Mouse (Mus musculus) liver, adult (tissue): ENCODE measurements around the gene Exoc3l4.

ENCODE experiments used
- GATA4 ChIP-seq: IDR thresholded peaks from 2 replicates; pipeline ENCODE4 v1.6.1; 2014; ENCODE audit warnings: mild to moderate bottlenecking, low read length; ENCODE audit not compliant: insufficient replicate concordance

Exoc3l4 gene

DNA sequence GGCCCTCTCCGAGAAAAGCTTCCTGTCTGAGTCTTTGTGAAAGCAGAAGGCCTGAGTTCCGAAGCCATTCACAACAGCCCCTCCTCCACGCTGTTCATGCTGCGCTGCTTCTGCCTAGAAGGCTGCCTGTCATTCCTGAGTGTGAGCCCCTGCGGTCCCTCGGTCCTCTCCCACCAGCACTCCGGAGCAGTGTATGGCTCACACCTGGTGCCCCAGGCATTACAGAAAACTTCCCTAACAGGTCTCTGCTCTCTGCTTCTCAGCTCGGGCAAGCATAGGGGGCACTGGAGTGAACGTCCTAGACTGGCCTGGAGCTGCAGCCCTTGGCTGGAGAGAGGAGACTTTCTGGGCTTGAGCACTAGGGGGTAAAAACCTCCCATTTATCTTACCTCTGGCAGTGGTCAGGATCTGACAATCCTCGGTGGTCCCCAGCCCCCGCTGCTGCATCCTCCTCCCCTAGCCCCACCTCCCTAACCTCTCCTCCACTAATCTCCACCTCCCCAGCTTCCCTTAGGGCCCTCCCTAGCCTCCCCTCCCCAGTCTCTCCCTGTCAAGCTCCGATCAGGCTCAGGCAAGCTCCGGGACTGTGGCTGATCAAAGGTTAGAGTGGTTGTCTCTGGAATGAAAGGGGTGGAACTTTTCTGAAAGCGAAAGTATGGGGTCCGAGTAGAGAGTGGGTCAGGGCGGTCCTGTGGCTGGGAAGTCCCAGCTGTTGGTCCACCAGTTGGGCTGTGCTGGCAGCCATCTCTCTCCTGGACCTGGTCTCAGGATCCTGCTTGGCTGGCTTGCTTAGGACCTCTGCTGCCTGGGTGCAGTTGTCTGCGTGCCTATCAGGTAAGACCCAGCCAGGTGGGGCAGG lies at the start of gene Exoc3l4:
Exoc3l4 (plus strand) TSS at position 97 of the 859 bp plus-strand sequence.
- no peak for TF ChIP-seq GATA4

GRCm38 (mm10) chr12:111367065-111367464 lies 49.8 kb upstream of the Exoc3l4 start:
- TF ChIP-seq GATA4: no peak

GRCm38 (mm10) chr12:111370249-111370648 lies 46.6 kb upstream of the Exoc3l4 start:
- no peak for TF ChIP-seq GATA4

- no peak for TF ChIP-seq GATA4
Observed at GRCm38 (mm10) chr12:111371905-111372304, 44.9 kb upstream of the Exoc3l4 start.

DNA sequence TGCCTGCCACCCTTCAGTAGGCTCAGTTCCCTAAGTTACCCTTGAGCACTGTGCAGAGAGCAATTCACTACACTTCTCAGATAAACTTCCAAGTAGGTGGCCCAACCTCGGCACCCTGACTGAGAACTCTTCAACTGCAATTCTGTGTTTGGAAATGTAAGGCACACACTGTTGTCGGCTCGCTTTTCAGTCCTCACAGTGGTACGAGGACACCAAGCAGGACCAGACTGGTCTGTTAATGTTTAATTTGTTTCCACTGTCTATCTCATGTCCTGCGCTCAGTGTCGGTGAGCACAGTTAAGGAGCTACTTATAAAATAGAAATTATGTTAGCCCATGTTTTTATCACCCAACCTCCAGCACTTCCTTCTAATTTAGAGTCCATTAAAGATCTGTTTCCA lies 43.4 kb upstream of the Exoc3l4 start:
- no peak for TF ChIP-seq GATA4

DNA sequence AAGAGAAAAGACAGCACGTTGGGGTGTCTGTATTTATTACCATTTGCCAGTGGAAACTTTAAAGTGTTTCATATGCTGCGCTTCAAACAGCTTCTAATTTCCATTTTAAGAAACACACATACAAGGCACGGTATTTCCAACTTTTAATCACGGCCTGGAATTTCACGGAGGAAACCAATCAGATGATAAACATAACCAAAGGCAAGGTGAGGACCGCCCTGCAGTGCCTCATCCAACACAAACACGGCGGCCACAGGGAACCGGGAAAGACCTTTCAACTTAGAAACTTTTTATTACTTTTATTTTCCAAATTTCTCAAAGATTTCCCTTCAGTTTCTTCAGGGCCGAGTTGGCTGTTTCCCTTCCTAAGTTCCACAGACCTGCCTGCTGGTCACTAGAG lies 42.1 kb upstream of the Exoc3l4 start:
- no peak for TF ChIP-seq GATA4

- TF ChIP-seq GATA4: no peak
Observed at GRCm38 (mm10) chr12:111375559-111375958, 41.3 kb upstream of the Exoc3l4 start.

DNA sequence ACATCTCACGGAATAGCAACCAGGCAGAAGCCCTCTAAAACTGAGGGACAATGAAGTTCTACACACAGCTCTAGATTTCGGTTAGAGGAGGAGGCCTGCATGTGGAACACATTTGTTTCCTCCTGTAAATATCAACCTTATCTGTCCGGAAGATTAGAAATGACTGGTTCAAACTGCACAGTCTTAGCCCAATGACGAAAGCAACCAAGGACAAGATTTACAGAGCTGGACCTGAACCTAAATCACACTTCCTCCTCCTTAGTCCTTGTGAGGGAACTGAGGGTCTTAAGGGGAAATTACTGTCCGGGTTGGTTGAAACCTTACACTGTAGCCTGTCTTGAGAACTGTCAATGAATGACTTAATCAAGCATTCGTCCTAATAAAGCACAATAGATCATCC lies 40.8 kb upstream of the Exoc3l4 start:
- peak; percentile 72 for TF ChIP-seq GATA4

DNA sequence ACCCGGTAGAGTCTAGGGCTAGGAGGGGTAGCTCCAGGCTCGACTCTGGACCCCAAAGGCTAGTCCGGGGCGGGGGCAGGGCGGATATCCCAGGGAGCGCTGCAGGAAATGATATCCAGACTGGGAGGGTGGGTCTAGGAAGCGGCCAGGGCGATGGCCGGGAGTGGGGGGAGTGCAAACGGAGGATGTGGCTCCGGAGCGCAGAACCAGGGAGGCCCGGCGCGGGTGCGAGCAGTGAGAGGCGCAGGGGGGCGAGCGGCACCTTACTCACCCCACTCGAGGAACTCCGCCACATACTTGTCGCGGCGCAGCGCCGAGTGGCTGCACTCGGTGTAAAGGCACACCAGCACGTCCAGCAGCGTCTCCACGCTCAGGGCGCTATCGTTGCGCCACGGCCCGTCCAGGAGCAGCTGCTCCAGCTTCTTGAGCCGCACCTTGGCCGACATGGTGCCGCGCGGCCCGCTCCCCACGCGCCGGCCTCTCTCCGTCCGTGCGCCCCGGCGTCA lies 39.9 kb upstream of the Exoc3l4 start:
- peak; percentile 24; the same call in 1 of the 2 replicates for TF ChIP-seq GATA4

DNA sequence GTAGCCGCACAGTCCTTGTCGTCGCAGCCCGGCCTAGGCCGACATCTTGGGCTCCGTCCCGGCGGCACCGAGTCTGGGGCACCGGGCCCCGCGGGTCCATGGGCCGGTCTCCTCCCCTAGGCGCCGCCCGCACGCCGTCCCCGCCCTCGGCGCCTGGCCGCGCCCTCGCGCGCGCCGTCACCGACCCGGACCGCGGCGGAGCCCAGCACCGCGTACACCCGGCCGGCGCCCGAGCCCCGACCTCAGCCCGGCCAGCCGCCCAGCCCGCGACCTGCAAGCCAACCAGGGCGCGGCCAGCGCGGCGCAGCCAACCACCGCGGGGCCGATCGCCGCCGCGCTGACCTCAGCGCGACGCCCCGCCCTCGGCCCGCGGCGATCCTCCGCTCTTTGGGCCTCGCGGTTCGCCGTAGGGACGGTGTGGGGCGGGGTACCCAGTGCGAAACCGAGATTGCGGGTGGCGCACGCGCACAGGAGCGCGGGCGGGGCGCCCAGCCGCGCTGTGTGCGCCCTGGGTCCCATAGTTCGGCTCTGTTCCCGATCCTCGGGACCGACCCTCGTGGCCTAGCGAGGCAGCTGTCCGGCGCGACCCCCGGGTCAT lies 39.3 kb upstream of the Exoc3l4 start, which contains the start of gene Cdc42bpb:
Cdc42bpb (minus strand) TSS at position 343 of the 598 bp plus-strand sequence.
- TF ChIP-seq GATA4: peak; percentile 95; the same call in 1 of the 2 replicates

DNA sequence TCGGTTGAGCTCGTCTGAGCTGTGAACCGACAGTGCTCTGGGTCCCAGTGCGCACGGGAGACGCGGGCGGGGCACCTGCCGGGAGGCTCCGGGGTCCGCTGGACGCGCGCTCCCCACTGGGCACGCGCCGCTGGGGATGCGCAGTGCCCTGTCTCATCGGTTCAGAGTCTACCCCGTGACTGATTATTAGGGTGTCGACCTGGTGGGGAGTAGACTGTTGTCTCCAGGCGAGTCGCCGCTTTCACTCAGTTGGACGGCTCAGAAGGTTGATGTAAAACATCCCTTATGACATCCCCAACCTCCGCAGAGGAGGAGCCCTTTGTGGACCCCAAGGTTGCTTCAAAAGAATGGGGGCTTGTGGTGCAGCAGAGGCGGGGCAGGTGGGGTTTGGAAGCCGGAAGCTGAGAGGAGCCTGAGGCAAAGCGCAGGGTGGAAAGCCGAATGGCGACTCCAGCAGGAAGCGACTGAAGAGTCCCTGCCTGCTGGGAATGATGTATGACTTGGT lies 38.8 kb upstream of the Exoc3l4 start:
- no peak for TF ChIP-seq GATA4

DNA sequence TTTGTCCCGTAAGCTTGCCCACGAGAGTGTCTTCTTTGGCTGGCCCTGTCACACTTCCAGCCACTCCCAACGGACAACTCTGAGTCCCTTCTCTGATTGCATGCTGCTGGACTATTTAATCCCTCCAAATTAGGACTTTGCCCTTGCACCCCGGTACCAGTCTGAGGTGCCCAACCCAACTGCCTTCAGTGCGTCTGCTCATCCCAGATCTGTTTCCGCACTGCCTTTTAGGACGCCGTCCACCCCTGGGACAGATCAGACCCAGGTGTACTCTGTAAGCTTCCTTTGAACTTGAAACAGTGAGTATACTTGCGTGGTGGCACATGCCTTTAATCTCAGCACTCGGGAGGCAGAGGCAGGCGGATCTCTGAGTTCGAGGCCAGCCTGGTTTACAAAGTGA lies 38.0 kb upstream of the Exoc3l4 start:
- TF ChIP-seq GATA4: no peak

- no peak for TF ChIP-seq GATA4
Observed at GRCm38 (mm10) chr12:111385883-111386641, 30.8 kb upstream of the Exoc3l4 start.

DNA sequence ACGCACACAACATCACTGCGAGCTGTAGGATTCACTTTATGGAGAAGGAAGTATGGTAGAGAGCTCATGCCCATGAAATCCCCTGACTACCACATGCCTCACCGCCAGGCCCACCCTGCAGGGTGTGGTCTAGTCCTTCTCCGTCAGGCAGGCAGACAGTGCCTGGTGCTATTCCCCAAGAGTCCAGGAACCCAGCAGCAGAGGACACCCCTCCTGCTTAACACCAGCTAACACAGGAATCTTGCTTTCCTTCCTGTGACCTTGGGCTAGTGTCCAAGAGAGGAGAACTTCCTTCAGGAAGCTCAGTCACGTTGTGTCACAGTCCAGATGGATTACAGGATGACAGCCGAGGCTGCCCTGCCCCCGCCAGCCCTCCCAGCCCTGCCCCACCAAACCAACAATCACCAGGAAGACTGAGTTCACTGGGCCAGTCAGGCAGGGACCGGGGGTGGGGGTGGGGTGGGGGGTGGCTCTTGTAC lies 30.1 kb upstream of the Exoc3l4 start:
- TF ChIP-seq GATA4: peak; percentile 86; the same call in 1 of the 2 replicates

DNA sequence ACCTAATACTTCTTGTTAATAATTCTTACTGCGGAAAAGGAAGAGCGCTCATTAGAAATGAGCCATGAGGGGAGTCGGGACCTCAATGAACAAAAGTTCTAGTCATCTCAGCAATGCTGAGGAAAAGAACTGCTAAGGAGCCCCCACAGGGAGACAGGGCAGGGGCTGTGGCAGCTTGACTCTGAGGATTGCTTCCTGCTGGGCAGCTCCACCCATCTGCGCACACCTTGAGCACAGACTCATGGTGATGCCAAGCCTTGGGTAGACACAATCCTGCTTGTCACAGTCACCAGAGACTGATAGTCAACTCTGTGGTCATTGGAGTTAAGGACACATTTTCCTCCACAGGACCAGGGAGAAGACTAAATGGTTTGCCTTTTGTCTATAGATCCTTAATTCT lies 29.7 kb upstream of the Exoc3l4 start:
- no peak for TF ChIP-seq GATA4
